Mouse (Mus musculus): ENCODE measurements around the gene Klhl26.

GRCm38 (mm10) chr8:70481908-70482307 lies 5.1 kb upstream of the Klhl26 start:
- TF ChIP-seq CTCF (IDR thresholded peaks at IDR 0.05; ENCODE audit: low read depth, low read length) = no peak
- TF ChIP-seq POLR2A (IDR thresholded peaks at IDR 0.05; ENCODE audit: borderline replicate concordance, low read depth, low read length) = no peak

Data from bone marrow macrophage, adult 2 months (primary cell).